Mouse (Mus musculus) small intestine, adult 2 months (tissue): ENCODE measurements around the gene Cfap58. TPM values are rescaled to one million over a fixed set of nuclear protein-coding genes. Genes with fewer than 3 reads are reported as not detected.

Experiments
- H3K27ac ChIP-seq: fragments of 200-500 bp; 2 replicates; pipeline ENCODE4 v1.5.1; 2012; ENCODE audit warnings: low read depth, low read length, control low read depth, inconsistent platforms; ENCODE audit not compliant: insufficient read depth
- H3K27me3 ChIP-seq: fragments of 200-500 bp; 2 replicates; pipeline ENCODE4 v1.6.1; 2012; ENCODE audit warnings: mild to moderate bottlenecking, moderate library complexity, low read length, inconsistent platforms; ENCODE audit not compliant: control insufficient read depth, insufficient read depth
- H3K36me3 ChIP-seq: fragments of 200-500 bp; 2 replicates; pipeline ENCODE4 v1.6.1; 2012; ENCODE audit warnings: mild to moderate bottlenecking, low read length, control low read depth, inconsistent platforms; ENCODE audit not compliant: control insufficient read depth, insufficient read depth
- H3K4me1 ChIP-seq: fragments of 200-500 bp; 2 replicates; pipeline ENCODE4 v1.6.1; 2012; ENCODE audit warnings: low read length, inconsistent platforms, mixed read lengths; ENCODE audit not compliant: control insufficient read depth, insufficient read depth, insufficient read length
- H3K4me3 ChIP-seq: fragments of 200-500 bp; 2 replicates; pipeline ENCODE4 v1.5.1; 2012; ENCODE audit warnings: low read depth, mild to moderate bottlenecking, control low read depth, inconsistent platforms, low read length, moderate library complexity
- CTCF ChIP-seq: fragments of 200-500 bp; IDR thresholded peaks from 2 replicates; pipeline ENCODE4 v1.5.1; 2012; ENCODE audit warnings: low read depth, mild to moderate bottlenecking, control low read depth, inconsistent platforms, low read length, moderate library complexity, mixed read lengths; ENCODE audit not compliant: insufficient replicate concordance, insufficient read length; ENCODE audit errors: extremely low read depth
- POLR2A ChIP-seq: fragments of 200-500 bp; IDR thresholded peaks from 2 replicates; pipeline ENCODE4 v1.6.1; 2012; ENCODE audit warnings: low read depth, mild to moderate bottlenecking, control low read depth, inconsistent platforms, low read length, moderate library complexity
- WGBS: fragments of 180-500 bp; shearing (Covaris S2); methylation state at CpG from one replicate; pipeline ENCODE4 v1.1.7; 2018; 5-methylcytosine and 5-hydroxymethylcytosine counted together
- polyA plus RNA-seq: library from polyadenylated mRNA; depleted of rRNA; stranded (reverse); fragments of >200 nt; gene quantifications from 2 replicates; pipeline ENCODE4 v1.2.3, GENCODE M21; 2012

The Cfap58 gene
- polyA plus RNA-seq, 1 experiment = not detected

- 83% methylated on average over 10 of the region's 10 CpGs for WGBS
- H3K36me3 ChIP-seq = no peaks in the 10 kb centered on the region
Measured at GRCm38 (mm10) chr19:47900558-47900957, 36.9 kb upstream of the Cfap58 start.

DNA sequence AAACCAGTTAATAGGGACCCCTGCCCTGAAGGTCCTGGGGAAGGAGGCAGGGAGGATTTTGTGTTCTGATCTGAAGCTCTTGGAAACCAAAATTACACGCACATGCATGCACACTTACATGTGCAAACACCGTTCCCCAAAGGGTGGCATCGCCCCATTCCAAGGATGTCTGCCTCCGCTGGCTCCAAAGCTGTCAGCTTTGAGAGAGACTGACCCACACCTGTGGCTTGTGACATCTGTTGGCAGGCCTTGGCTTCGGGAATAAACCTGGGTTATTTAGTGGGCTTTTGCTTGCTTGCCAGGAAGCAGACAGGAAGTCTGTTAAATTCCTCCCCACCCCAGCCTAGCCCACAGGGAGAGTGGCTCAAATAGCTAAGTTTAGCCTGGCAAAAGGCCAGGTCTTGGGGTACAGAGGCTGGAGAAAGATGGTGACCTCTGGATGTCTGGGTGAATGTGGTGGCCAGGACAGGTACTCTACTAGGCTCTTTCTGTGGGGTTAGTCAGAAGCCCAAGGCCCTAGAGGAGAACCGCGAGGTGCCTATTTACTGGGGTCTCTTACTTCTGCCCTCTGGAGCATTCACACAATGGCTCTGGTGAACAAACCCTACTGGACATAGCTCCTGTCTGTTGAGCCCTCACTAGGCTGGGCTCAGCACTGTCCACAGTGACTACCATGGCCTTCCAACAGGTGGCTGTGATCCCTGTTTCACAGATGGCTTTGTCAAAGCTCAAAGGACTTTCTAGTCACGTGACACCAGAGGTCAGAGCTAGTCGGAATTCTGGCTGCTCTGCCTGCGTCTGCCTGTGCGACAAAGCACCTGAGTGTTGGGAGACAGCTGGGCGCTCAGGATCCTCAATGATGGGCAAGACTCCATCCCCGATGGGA is 34.9 kb upstream of the Cfap58 start:
- H3K36me3 ChIP-seq = no peaks in the 10 kb centered on the region
- WGBS = 77% methylated on average over 13 of the region's 13 CpGs
- no peaks in the 10 kb centered on the region for H3K27me3 ChIP-seq
- H3K4me3 ChIP-seq = no peak overlapping the region
- TF ChIP-seq POLR2A = no peak
- no peak for TF ChIP-seq CTCF
- no peaks in the 10 kb centered on the region; the same call in 1 of the 2 replicates for H3K4me1 ChIP-seq
- no peak overlapping the region for H3K27ac ChIP-seq

More at GRCm38 (mm10) chr19:47900558-47900957, 36.9 kb upstream of the Cfap58 start:
- H3K4me3 ChIP-seq = no peak overlapping the region
- no peak for TF ChIP-seq CTCF
- TF ChIP-seq POLR2A = no peak
- H3K27me3 ChIP-seq = no peaks in the 10 kb centered on the region
- H3K27ac ChIP-seq = no peak overlapping the region
- H3K4me1 ChIP-seq = no peaks in the 10 kb centered on the region; the same call in 1 of the 2 replicates

GRCm38 (mm10) chr19:47903679-47904078 is 33.8 kb upstream of the Cfap58 start:
- Histone ChIP-seq H3K4me1 (peaks cover under 1% of the 10 kb centered on the region; the same call in 1 of the 2 replicates), H3K27me3 (no peaks in the 10 kb centered on the region), H3K36me3 (no peaks in the 10 kb centered on the region), H3K27ac (no peak overlapping the region), H3K4me3 (no peak overlapping the region)
- TF ChIP-seq CTCF (no peak), POLR2A (no peak)
- WGBS = 60% methylated on average over 4 of the region's 4 CpGs

DNA sequence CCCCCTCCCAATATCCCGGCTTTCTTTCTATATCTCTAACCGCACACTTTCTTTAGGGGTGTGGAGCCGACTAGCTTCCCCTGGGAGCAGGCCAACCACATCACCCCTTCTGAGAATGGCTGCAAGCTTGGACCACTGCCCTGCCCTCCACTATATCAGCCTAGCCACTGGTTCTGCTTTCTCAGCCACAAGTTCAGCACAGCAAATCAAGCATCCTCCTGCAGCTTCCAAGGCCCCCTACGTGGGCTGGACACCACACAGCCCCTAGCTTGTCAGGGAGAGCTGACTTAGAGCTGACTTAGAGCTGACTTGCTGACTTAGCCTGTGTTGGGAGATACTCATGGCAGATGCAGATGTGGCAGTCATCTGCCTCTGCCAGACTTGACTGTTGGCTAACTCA is 32.4 kb upstream of the Cfap58 start:
- Histone ChIP-seq H3K27ac (no peak overlapping the region), H3K4me1 (peaks cover 8% of the 10 kb centered on the region), H3K27me3 (no peaks in the 10 kb centered on the region), H3K36me3 (no peaks in the 10 kb centered on the region), H3K4me3 (no peak overlapping the region)
- no peak for TF ChIP-seq CTCF
- TF ChIP-seq POLR2A = no peak
- WGBS = 86% methylated on average over 4 of the region's 4 CpGs

GRCm38 (mm10) chr19:47905603-47906002 is 31.9 kb upstream of the Cfap58 start:
- H3K4me1 ChIP-seq = peaks cover 8% of the 10 kb centered on the region
- no peak overlapping the region for H3K4me3 ChIP-seq
- no peak overlapping the region for H3K27ac ChIP-seq
- H3K36me3 ChIP-seq = no peaks in the 10 kb centered on the region
- WGBS = 87% methylated on average over 5 of the region's 5 CpGs
- TF ChIP-seq CTCF (no peak), POLR2A (no peak)
- H3K27me3 ChIP-seq = no peaks in the 10 kb centered on the region

DNA sequence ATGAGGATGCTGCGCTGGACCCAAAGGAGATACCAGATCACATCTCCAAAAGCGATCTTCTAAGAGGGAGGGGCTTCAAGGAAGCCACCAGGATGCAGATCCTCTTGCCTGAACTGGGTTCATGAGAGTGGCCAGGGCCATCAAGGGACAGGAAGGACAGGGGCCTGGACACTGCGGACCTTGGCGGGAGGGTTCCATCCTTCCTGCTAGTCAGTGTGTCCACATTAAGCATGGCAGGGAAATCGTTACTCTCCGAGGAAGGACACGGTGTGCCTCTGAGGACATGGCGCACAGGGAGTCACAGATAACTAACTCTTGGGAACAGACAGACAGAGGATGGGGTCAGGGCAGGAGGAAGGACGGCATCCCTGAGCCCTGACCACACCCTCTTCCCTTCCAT is 29.9 kb upstream of the Cfap58 start:
- Histone ChIP-seq H3K27me3 (no peaks in the 10 kb centered on the region), H3K4me3 (no peak overlapping the region), H3K4me1 (peaks cover 8% of the 10 kb centered on the region), H3K36me3 (no peaks in the 10 kb centered on the region), H3K27ac (no peak overlapping the region)
- 78% methylated on average over 9 of the region's 9 CpGs for WGBS
- no peak for TF ChIP-seq CTCF
- TF ChIP-seq POLR2A = no peak

GRCm38 (mm10) chr19:47908961-47909371 is 28.5 kb upstream of the Cfap58 start:
- TF ChIP-seq CTCF (no peak), POLR2A (no peak)
- Histone ChIP-seq H3K4me3 (no peak overlapping the region), H3K27ac (no peak overlapping the region), H3K36me3 (no peaks in the 10 kb centered on the region), H3K4me1 (peaks cover 8% of the 10 kb centered on the region), H3K27me3 (no peaks in the 10 kb centered on the region)
- 50% methylated on average over 6 of the region's 6 CpGs for WGBS
